ENCODE assay signal across 8 mouse cellular contexts in the genomic region with DNA sequence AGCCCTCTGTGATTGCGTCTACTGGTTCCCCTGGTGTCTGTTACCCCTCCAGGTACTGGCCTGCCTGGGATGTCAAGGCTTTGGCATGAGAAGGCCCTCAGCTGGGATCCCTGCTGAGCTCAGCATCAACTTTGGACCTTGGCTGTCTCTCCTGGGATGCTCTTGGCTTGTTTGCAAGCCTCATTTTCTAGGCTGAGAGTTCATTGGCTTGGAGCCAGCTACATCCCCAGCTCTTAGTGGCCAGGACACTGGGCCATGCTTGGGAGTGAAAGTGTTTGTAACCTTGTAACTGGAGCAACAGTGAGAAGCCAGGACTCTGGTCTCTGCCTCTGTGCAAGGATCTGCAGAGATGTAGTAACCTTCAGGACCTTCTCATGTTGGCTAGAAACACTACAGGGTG.
DNase-seq lines count a peak whose midpoint lies in the region; ATAC-seq and TF ChIP-seq lines count a peak whose summit lies in the region.
"Had no signal": no experiment of that assay in that cellular context is flagged by ENCODE, and none has a peak within 500 bp of the region (broad histone marks: within the 10 kb centered on the region; RNA-seq: fewer than 3 reads in every experiment).

No protein-coding gene starts in this region.

- no peaks in the 10 kb centered on the region for H3K9me3 ChIP-seq in midbrain, postnatal 0 days (ENCODE audit: low read length)
- H3K9me3 ChIP-seq in midbrain, embryonic 15.5 days = no peaks in the 10 kb centered on the region
- H3K9me3 ChIP-seq in embryonic facial prominence, embryonic 14.5 days (ENCODE audit: control insufficient read depth, low read length) = no peaks in the 10 kb centered on the region

- no peak overlapping the region for H3K9ac ChIP-seq in midbrain, postnatal 0 days (replicated peaks; ENCODE audit: low read length, poor library complexity, severe bottlenecking)
- no peak overlapping the region for H3K9ac ChIP-seq in midbrain, embryonic 15.5 days
- no peak overlapping the region for H3K9ac ChIP-seq in embryonic facial prominence, embryonic 14.5 days (ENCODE audit: low read depth, low read length)

- H3K4me2 ChIP-seq in midbrain, postnatal 0 days (ENCODE audit: low read depth, low read length, poor library complexity, severe bottlenecking) = no peak overlapping the region
- H3K4me2 ChIP-seq in midbrain, embryonic 15.5 days = no peak overlapping the region
- H3K4me2 ChIP-seq in embryonic facial prominence, embryonic 14.5 days (ENCODE audit: low read depth, low read length) = no peak overlapping the region

- H3K4me3 ChIP-seq in midbrain, postnatal 0 days (ENCODE audit: low read depth, low read length) = no peak overlapping the region
- no peak overlapping the region for H3K4me3 ChIP-seq in midbrain, embryonic 15.5 days
- H3K4me3 ChIP-seq in embryonic facial prominence, embryonic 14.5 days (ENCODE audit: low read depth, low read length) = no peak overlapping the region
- no peak overlapping the region for H3K4me3 ChIP-seq in thymus, adult 2 months (ENCODE audit: control insufficient read depth, insufficient read depth, low read length)

- no peak for ATAC-seq in midbrain, postnatal 0 days (ENCODE audit: low FRiP score)
- no peak for ATAC-seq in midbrain, embryonic 15.5 days (replicated peaks)
- no peak for ATAC-seq in embryonic facial prominence, embryonic 14.5 days (ENCODE audit: low read depth)

- TF ChIP-seq CTCF in midbrain, postnatal 0 days (IDR thresholded peaks at IDR 0.05) = no peak
- TF ChIP-seq CTCF in thymus, adult 2 months (IDR thresholded peaks at IDR 0.05; ENCODE audit: borderline replicate concordance, control insufficient read depth, extremely low read depth, insufficient read depth, low read length, poor library complexity) = no peak

- no peaks in the 10 kb centered on the region for H3K4me1 ChIP-seq in midbrain, postnatal 0 days (ENCODE audit: insufficient read depth, low read length)
- peaks cover 9% of the 10 kb centered on the region; the same call in 1 of the 2 replicates for H3K4me1 ChIP-seq in midbrain, embryonic 15.5 days
- H3K4me1 ChIP-seq in embryonic facial prominence, embryonic 14.5 days (ENCODE audit: control insufficient read depth, insufficient read depth, low read length) = no peaks in the 10 kb centered on the region
- H3K4me1 ChIP-seq in thymus, adult 2 months (replicated peaks; ENCODE audit: control insufficient read depth, insufficient read depth, low read length) = no peaks in the 10 kb centered on the region

- peak; percentile 79 for DNase-seq in midbrain, postnatal 0 days (ENCODE audit: low spot score)
- DNase-seq in embryonic facial prominence, embryonic 14.5 days (ENCODE audit: low spot score) = peak; percentile 51
- DNase-seq in heart, postnatal 4 days = peak; percentile 71
- peak; percentile 62 for DNase-seq in testis, postnatal 14 days (ENCODE audit: low spot score)
- DNase-seq in thymus, adult 2 months = no peak
- DNase-seq in neural tube, embryonic 10.5 days (ENCODE audit: extremely low spot score, low spot score) = no peak

- 56% methylated on average over 1 of the region's 1 CpGs for WGBS in midbrain, postnatal 0 days
- WGBS in midbrain, embryonic 15.5 days = 53% methylated on average over 1 of the region's 1 CpGs
- WGBS in embryonic facial prominence, embryonic 14.5 days = 77% methylated on average over 1 of the region's 1 CpGs
- 94% methylated on average over 1 of the region's 1 CpGs for WGBS in thymus, adult 2 months

- H3K27ac ChIP-seq in midbrain, postnatal 0 days (ENCODE audit: low read depth, low read length) = no peak overlapping the region
- H3K27ac ChIP-seq in midbrain, embryonic 15.5 days = no peak overlapping the region
- no peak overlapping the region for H3K27ac ChIP-seq in embryonic facial prominence, embryonic 14.5 days (replicated peaks; ENCODE audit: low read depth, low read length)
- no peak overlapping the region for H3K27ac ChIP-seq in thymus, adult 2 months (ENCODE audit: control insufficient read depth, insufficient read depth, low read length)
- H3K27ac ChIP-seq: macrophage had no signal

- H3K36me3 ChIP-seq in midbrain, postnatal 0 days (ENCODE audit: insufficient read depth, low read length) = no peaks in the 10 kb centered on the region
- no peaks in the 10 kb centered on the region for H3K36me3 ChIP-seq in midbrain, embryonic 15.5 days (replicated peaks)
- no peaks in the 10 kb centered on the region for H3K36me3 ChIP-seq in embryonic facial prominence, embryonic 14.5 days (ENCODE audit: control insufficient read depth, insufficient read depth, low read length)
- no peaks in the 10 kb centered on the region for H3K36me3 ChIP-seq in thymus, adult 2 months (ENCODE audit: control insufficient read depth, insufficient read depth, low read length)

- no peak for TF ChIP-seq POLR2A in thymus, adult 2 months (IDR thresholded peaks at IDR 0.05; ENCODE audit: control insufficient read depth, extremely low read depth, insufficient read depth, low read length, poor library complexity)

- no peaks in the 10 kb centered on the region for H3K27me3 ChIP-seq in midbrain, postnatal 0 days (ENCODE audit: insufficient read depth, low read length)
- H3K27me3 ChIP-seq in midbrain, embryonic 15.5 days (replicated peaks) = no peaks in the 10 kb centered on the region
- no peaks in the 10 kb centered on the region for H3K27me3 ChIP-seq in embryonic facial prominence, embryonic 14.5 days (replicated peaks; ENCODE audit: control insufficient read depth, insufficient read depth, low read length)
- no peaks in the 10 kb centered on the region for H3K27me3 ChIP-seq in thymus, adult 2 months (ENCODE audit: control insufficient read depth, insufficient read depth, low read length)

Comparison
In these comparisons a context has a peak if more than half of its experiments do, and no peak if none do; other contexts are left out.
1. DNase-seq: peak in midbrain, postnatal 0 days (single experiment), embryonic facial prominence, embryonic 14.5 days (single experiment), heart, postnatal 4 days (single experiment) and testis, postnatal 14 days (single experiment); none in thymus, adult 2 months (single experiment) and neural tube, embryonic 10.5 days (single experiment).